Mouse (Mus musculus): ENCODE data around the gene Sec24a. TPM values are rescaled to one million over a fixed set of nuclear protein-coding genes. Genes with fewer than 3 reads are reported as not detected.

The Sec24a gene
- polyA plus RNA-seq (2012; ENCODE audit: low replicate concordance): 27.0 and 48.1 TPM in 2 replicates

DNA sequence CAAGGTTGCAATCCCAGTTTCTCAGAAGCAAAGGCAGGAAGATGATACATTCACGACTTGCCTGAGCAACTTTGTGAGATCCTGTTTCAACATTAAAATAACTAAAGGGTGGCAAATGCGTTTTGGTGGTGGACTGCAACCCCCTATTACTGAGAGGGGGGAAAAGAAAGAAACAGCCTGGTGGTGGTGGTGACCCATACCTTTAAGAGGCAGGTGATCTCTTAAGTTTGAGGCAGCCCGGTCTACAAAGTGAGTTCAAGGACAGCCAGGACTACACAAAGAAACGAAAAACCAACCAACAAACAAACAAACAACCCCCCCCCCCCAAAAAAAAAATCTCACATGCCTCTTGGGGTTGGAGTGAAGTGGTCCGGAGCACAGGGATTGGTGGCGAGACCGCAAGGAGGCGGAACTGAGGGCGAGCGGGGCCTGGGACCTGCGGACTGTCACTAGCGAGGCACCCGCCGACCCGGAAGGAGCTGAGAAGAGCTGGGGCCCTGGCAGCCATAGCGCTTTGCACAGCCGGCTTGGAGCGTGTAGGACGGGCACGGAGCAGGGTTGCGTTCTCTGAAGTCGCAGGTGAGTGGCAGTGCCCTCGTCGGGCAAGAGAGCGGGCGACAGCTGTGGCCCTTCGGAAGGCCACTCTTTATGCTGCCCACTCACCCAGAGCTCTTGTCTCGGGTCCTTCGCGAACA, at the start of gene Sec24a, which contains the start of gene Sar1b:
Gene Sec24a (minus strand): TSS at position 422 of the 695 bp plus-strand sequence.
Gene Sar1b (plus strand): TSS at position 475 of the 695 bp plus-strand sequence.

DNA sequence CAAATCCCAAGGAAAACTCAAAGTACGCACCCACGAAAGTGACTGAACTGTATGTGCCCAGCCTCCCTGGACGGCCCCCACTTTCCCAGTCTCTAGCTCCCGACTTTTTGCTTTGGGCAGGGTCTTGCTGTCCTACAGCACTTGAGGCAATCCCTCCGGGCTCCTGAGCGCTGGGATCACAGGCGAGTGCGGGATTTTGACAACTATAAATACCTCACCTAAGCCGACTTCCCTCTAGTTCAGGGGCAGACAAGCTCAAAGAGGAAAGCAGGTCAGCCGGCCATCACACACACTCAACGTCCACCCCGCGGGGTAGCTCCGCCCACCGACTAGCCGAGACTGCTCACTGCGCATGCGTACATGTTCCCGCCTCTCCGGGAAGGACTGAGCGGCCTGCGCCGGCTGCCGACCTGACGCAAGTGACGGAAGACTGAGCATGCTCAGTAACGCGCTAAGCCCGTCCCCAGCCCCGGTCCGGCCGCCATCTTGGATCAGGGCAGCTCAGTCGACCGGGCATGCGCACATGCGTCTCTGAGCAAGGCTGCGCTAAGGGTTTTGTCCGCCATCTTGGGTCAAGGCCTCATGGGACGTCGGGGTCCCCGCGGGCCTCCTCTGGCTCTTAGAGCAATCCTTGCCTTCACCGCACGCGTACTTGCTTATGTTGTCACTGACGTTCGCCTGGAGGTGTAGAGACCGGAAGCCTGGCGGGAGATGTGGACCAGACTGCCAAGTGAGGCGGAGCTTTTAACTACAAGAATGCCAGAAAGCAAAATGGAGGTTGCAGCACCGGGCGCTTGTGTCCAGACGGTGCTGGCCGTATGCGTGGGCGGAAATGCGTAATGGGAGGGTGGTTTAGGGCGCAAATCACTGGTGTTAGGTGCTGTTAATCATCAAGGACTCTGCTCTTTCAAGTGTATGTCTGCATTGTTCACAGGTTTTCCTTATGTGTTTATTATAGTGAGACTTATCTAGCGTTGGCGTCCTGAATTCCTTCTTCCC, 74.8 kb downstream of the Sec24a start, which contains the start of gene 0610009B22Rik:
Gene 0610009B22Rik (minus strand): TSS at position 545 of the 999 bp plus-strand sequence.

GRCm38 (mm10) chr11:51650691-51651515, 112.5 kb downstream of the Sec24a start, which contains the start of the genes N4bp3 and D930048N14Rik:
Gene N4bp3 (minus strand): TSS chr11:51650842.
Gene D930048N14Rik (plus strand): TSS chr11:51650954.

Other genes starting within 250 kb of the Sec24a start
- gene Phykpl, start 178.9 kb downstream of the Sec24a start, polyA plus RNA-seq (2012; ENCODE audit: low replicate concordance): 4.5 and 9.5 TPM in 2 replicates
- 304 and 516 TPM in 2 replicates for gene Hnrnpab, start 156.8 kb downstream of the Sec24a start, polyA plus RNA-seq (2012; ENCODE audit: low replicate concordance)
- 42.9 and 74.4 TPM in 2 replicates for gene Nhp2, start 143.9 kb downstream of the Sec24a start, polyA plus RNA-seq (2012; ENCODE audit: low replicate concordance)
- gene Rmnd5b, start 127.7 kb downstream of the Sec24a start, polyA plus RNA-seq (2012; ENCODE audit: low replicate concordance): 26.6 and 59.2 TPM in 2 replicates
- gene N4bp3, start 112.8 kb downstream of the Sec24a start, polyA plus RNA-seq (2012; ENCODE audit: low replicate concordance): 35.6 and 84.4 TPM in 2 replicates
- gene D930048N14Rik, start 112.7 kb downstream of the Sec24a start, polyA plus RNA-seq (2012; ENCODE audit: low replicate concordance): 1.9 and 2.1 TPM in 2 replicates
- gene 0610009B22Rik, start 74.8 kb downstream of the Sec24a start, polyA plus RNA-seq (2012; ENCODE audit: low replicate concordance): 0.17 and 1.8 TPM in 2 replicates
- gene Sar1b, start 53 bp upstream of the Sec24a start, polyA plus RNA-seq (2012; ENCODE audit: low replicate concordance): 3.4 and 6.8 TPM in 2 replicates
- gene Jade2, start 94.0 kb upstream of the Sec24a start, polyA plus RNA-seq (2012; ENCODE audit: low replicate concordance): 58.4 and 86.7 TPM in 2 replicates
- 25.6 and 29.4 TPM in 2 replicates for gene Cdkn2aipnl, start 204.0 kb upstream of the Sec24a start, polyA plus RNA-seq (2012; ENCODE audit: low replicate concordance)
- gene Ube2b, start 237.1 kb upstream of the Sec24a start, polyA plus RNA-seq (2012; ENCODE audit: low replicate concordance): 256 and 265 TPM in 2 replicates
- gene Cdkl3, start 240.6 kb upstream of the Sec24a start, polyA plus RNA-seq (2012; ENCODE audit: low replicate concordance): 1.5 and 2.3 TPM in 2 replicates